Mouse (Mus musculus): ENCODE data around the gene Stradb. TPM values are rescaled to one million over a fixed set of nuclear protein-coding genes. Genes with fewer than 3 reads are reported as not detected.
"Not testable (repeated sequence)": the region's sequence is repeated elsewhere in the genome, so short reads cannot be mapped to it uniquely, and the experiment has no call there.

The Stradb gene
- polyA plus RNA-seq, 1 experiment from 2014 or later = 44.7 TPM

- no peaks in the 10 kb centered on the region for H3K36me3 ChIP-seq (ENCODE audit: control insufficient read depth, insufficient read depth, low read length)
- no peaks in the 10 kb centered on the region for H3K9me3 ChIP-seq (ENCODE audit: control insufficient read depth, low read length)
- 53% methylated on average over 2 of the region's 2 CpGs for WGBS
- H3K4me1 ChIP-seq (ENCODE audit: control insufficient read depth, insufficient read depth, low read length) = no peaks in the 10 kb centered on the region; the same call in 1 of the 2 replicates
- H3K27ac ChIP-seq (ENCODE audit: low read depth, low read length) = no peak overlapping the region
- ATAC-seq (ENCODE audit: insufficient read depth, low FRiP score, low TSS enrichment) (no peak), DNase-seq (ENCODE audit: low spot score) (no peak)
- no peak overlapping the region for H3K4me3 ChIP-seq (ENCODE audit: low read depth, low read length)
- no peak overlapping the region for H3K9ac ChIP-seq (ENCODE audit: low read length)
- H3K27me3 ChIP-seq (ENCODE audit: control insufficient read depth, insufficient read depth, low read length) = no peaks in the 10 kb centered on the region
- no peak overlapping the region for H3K4me2 ChIP-seq (ENCODE audit: low read depth)
Measured at GRCm38 (mm10) chr1:58957931-58958330, 15.4 kb upstream of the Stradb start.

- H3K4me2 ChIP-seq (ENCODE audit: low read depth); H3K9me3 ChIP-seq (ENCODE audit: control insufficient read depth, low read length); H3K36me3 ChIP-seq (ENCODE audit: control insufficient read depth, insufficient read depth, low read length); H3K4me1 ChIP-seq (ENCODE audit: control insufficient read depth, insufficient read depth, low read length); H3K27ac ChIP-seq (ENCODE audit: low read depth, low read length); DNase-seq (ENCODE audit: low spot score); H3K4me3 ChIP-seq (ENCODE audit: low read depth, low read length); H3K27me3 ChIP-seq (ENCODE audit: control insufficient read depth, insufficient read depth, low read length); ATAC-seq (ENCODE audit: insufficient read depth, low FRiP score, low TSS enrichment); H3K9ac ChIP-seq (ENCODE audit: low read length): not testable (repeated sequence)
- 86% methylated on average over 16 of the region's 16 CpGs for WGBS
Measured at GRCm38 (mm10) chr1:58958789-58959526, 14.4 kb upstream of the Stradb start.

- DNase-seq (ENCODE audit: low spot score) = no peak
- Histone ChIP-seq H3K27me3 (ENCODE audit: control insufficient read depth, insufficient read depth, low read length) (no peaks in the 10 kb centered on the region), H3K4me2 (ENCODE audit: low read depth) (no peak overlapping the region), H3K4me1 (ENCODE audit: control insufficient read depth, insufficient read depth, low read length) (no peaks in the 10 kb centered on the region; the same call in 1 of the 2 replicates), H3K27ac (ENCODE audit: low read depth, low read length) (no peak overlapping the region), H3K36me3 (ENCODE audit: control insufficient read depth, insufficient read depth, low read length) (no peaks in the 10 kb centered on the region), H3K9me3 (ENCODE audit: control insufficient read depth, low read length) (no peaks in the 10 kb centered on the region), H3K4me3 (ENCODE audit: low read depth, low read length) (no peak overlapping the region), H3K9ac (ENCODE audit: low read length) (no peak overlapping the region)
- ATAC-seq (ENCODE audit: insufficient read depth, low FRiP score, low TSS enrichment) = no peak
- 91% methylated on average over 2 of the region's 2 CpGs for WGBS
Measured at GRCm38 (mm10) chr1:58959682-58960081, 13.6 kb upstream of the Stradb start.

- ATAC-seq (ENCODE audit: insufficient read depth, low FRiP score, low TSS enrichment) (no peak), DNase-seq (ENCODE audit: low spot score) (no peak)
- Histone ChIP-seq H3K9ac (ENCODE audit: low read length) (no peak overlapping the region), H3K27ac (ENCODE audit: low read depth, low read length) (no peak overlapping the region), H3K36me3 (ENCODE audit: control insufficient read depth, insufficient read depth, low read length) (no peaks in the 10 kb centered on the region), H3K9me3 (ENCODE audit: control insufficient read depth, low read length) (no peaks in the 10 kb centered on the region), H3K4me2 (ENCODE audit: low read depth) (no peak overlapping the region), H3K4me1 (ENCODE audit: control insufficient read depth, insufficient read depth, low read length) (no peaks in the 10 kb centered on the region; the same call in 1 of the 2 replicates), H3K27me3 (ENCODE audit: control insufficient read depth, insufficient read depth, low read length) (no peaks in the 10 kb centered on the region), H3K4me3 (ENCODE audit: low read depth, low read length) (no peak overlapping the region)
- 68% methylated on average over 12 of the region's 12 CpGs for WGBS
Measured at GRCm38 (mm10) chr1:58961152-58961893, 12.0 kb upstream of the Stradb start.

- Histone ChIP-seq H3K4me2 (ENCODE audit: low read depth) (no peak overlapping the region), H3K36me3 (ENCODE audit: control insufficient read depth, insufficient read depth, low read length) (no peaks in the 10 kb centered on the region), H3K4me1 (ENCODE audit: control insufficient read depth, insufficient read depth, low read length) (no peaks in the 10 kb centered on the region; the same call in 1 of the 2 replicates), H3K9me3 (ENCODE audit: control insufficient read depth, low read length) (no peaks in the 10 kb centered on the region), H3K27me3 (ENCODE audit: control insufficient read depth, insufficient read depth, low read length) (no peaks in the 10 kb centered on the region), H3K9ac (ENCODE audit: low read length) (no peak overlapping the region), H3K27ac (ENCODE audit: low read depth, low read length) (no peak overlapping the region), H3K4me3 (ENCODE audit: low read depth, low read length) (no peak overlapping the region)
- no peak for ATAC-seq (ENCODE audit: insufficient read depth, low FRiP score, low TSS enrichment)
- 90% methylated on average over 5 of the region's 5 CpGs for WGBS
- DNase-seq (ENCODE audit: low spot score) = no peak
Measured at GRCm38 (mm10) chr1:58962418-58962817, 10.9 kb upstream of the Stradb start.

GRCm38 (mm10) chr1:58962865-58963264 is 10.5 kb upstream of the Stradb start:
- H3K36me3 ChIP-seq (ENCODE audit: control insufficient read depth, insufficient read depth, low read length) = no peaks in the 10 kb centered on the region
- no peaks in the 10 kb centered on the region for H3K27me3 ChIP-seq (ENCODE audit: control insufficient read depth, insufficient read depth, low read length)
- H3K9ac ChIP-seq (ENCODE audit: low read length) = no peak overlapping the region
- DNase-seq (ENCODE audit: low spot score) (no peak), ATAC-seq (ENCODE audit: insufficient read depth, low FRiP score, low TSS enrichment) (no peak)
- no peak overlapping the region for H3K4me2 ChIP-seq (ENCODE audit: low read depth)
- no peak overlapping the region for H3K27ac ChIP-seq (ENCODE audit: low read depth, low read length)
- H3K4me3 ChIP-seq (ENCODE audit: low read depth, low read length) = no peak overlapping the region
- no peaks in the 10 kb centered on the region for H3K9me3 ChIP-seq (ENCODE audit: control insufficient read depth, low read length)
- no peaks in the 10 kb centered on the region; the same call in 1 of the 2 replicates for H3K4me1 ChIP-seq (ENCODE audit: control insufficient read depth, insufficient read depth, low read length)

GRCm38 (mm10) chr1:58967534-58967933 is 5.8 kb upstream of the Stradb start:
- Histone ChIP-seq H3K4me3 (ENCODE audit: low read depth, low read length) (no peak overlapping the region), H3K27ac (ENCODE audit: low read depth, low read length) (no peak overlapping the region), H3K9me3 (ENCODE audit: control insufficient read depth, low read length) (no peaks in the 10 kb centered on the region), H3K9ac (ENCODE audit: low read length) (no peak overlapping the region), H3K27me3 (ENCODE audit: control insufficient read depth, insufficient read depth, low read length) (no peaks in the 10 kb centered on the region), H3K36me3 (ENCODE audit: control insufficient read depth, insufficient read depth, low read length) (no peaks in the 10 kb centered on the region), H3K4me1 (ENCODE audit: control insufficient read depth, insufficient read depth, low read length) (peaks cover 7% of the 10 kb centered on the region; the same call in 1 of the 2 replicates), H3K4me2 (ENCODE audit: low read depth) (no peak overlapping the region)
- 69% methylated on average over 4 of the region's 4 CpGs for WGBS
- no peak for ATAC-seq (ENCODE audit: insufficient read depth, low FRiP score, low TSS enrichment)
- no peak for DNase-seq (ENCODE audit: low spot score)

DNA sequence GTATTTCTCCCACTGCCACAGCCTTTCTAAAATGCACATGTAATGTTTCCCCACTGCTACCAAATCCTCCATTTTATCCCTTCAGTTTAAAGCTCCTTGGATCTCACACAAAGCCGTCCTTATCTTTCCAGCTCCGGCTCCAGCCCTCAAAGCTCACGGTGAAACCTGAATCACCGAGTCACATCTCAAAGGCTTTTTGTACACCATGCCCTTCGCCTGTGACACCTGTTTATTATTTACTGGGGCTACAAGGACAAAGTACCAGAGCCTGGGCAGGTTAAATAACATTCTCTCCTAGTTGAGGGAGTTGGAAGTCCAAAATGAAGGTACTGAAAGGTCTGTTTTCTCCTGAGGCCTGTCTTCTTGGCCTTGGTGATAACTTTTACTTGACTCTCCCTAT is 3.3 kb upstream of the Stradb start:
- peaks cover 7% of the 10 kb centered on the region; the same call in 1 of the 2 replicates for H3K4me1 ChIP-seq (ENCODE audit: control insufficient read depth, insufficient read depth, low read length)
- no peak overlapping the region for H3K9ac ChIP-seq (ENCODE audit: low read length)
- no peak overlapping the region for H3K4me3 ChIP-seq (ENCODE audit: low read depth, low read length)
- no peaks in the 10 kb centered on the region for H3K36me3 ChIP-seq (ENCODE audit: control insufficient read depth, insufficient read depth, low read length)
- DNase-seq (ENCODE audit: low spot score) (no peak), ATAC-seq (ENCODE audit: insufficient read depth, low FRiP score, low TSS enrichment) (no peak)
- H3K9me3 ChIP-seq (ENCODE audit: control insufficient read depth, low read length) = no peaks in the 10 kb centered on the region
- 90% methylated on average over 5 of the region's 5 CpGs for WGBS
- no peaks in the 10 kb centered on the region for H3K27me3 ChIP-seq (ENCODE audit: control insufficient read depth, insufficient read depth, low read length)
- H3K27ac ChIP-seq (ENCODE audit: low read depth, low read length) = no peak overlapping the region
- H3K4me2 ChIP-seq (ENCODE audit: low read depth) = no peak overlapping the region

GRCm38 (mm10) chr1:58971097-58971496 is 2.2 kb upstream of the Stradb start:
- H3K9ac ChIP-seq (ENCODE audit: low read length) = no peak overlapping the region
- no peaks in the 10 kb centered on the region for H3K27me3 ChIP-seq (ENCODE audit: control insufficient read depth, insufficient read depth, low read length)
- ATAC-seq (ENCODE audit: insufficient read depth, low FRiP score, low TSS enrichment) (no peak), DNase-seq (ENCODE audit: low spot score) (no peak)
- no peak overlapping the region for H3K27ac ChIP-seq (ENCODE audit: low read depth, low read length)
- no peaks in the 10 kb centered on the region for H3K9me3 ChIP-seq (ENCODE audit: control insufficient read depth, low read length)
- no peaks in the 10 kb centered on the region for H3K36me3 ChIP-seq (ENCODE audit: control insufficient read depth, insufficient read depth, low read length)
- WGBS = 88% methylated on average over 6 of the region's 6 CpGs
- H3K4me3 ChIP-seq (ENCODE audit: low read depth, low read length) = no peak overlapping the region
- peak overlapping the region; percentile 12; the same call in 1 of the 2 replicates for H3K4me2 ChIP-seq (ENCODE audit: low read depth)
- peaks cover 7% of the 10 kb centered on the region; the same call in 1 of the 2 replicates for H3K4me1 ChIP-seq (ENCODE audit: control insufficient read depth, insufficient read depth, low read length)
